Mouse (Mus musculus) urinary bladder, postnatal 0 days (tissue): ENCODE data around the gene Trim80. TPM values are rescaled to one million over a fixed set of nuclear protein-coding genes. Genes with fewer than 3 reads are reported as not detected.

Experiments
- microRNA-seq: library from miRNA; unstranded; fragments of <30 nt; microRNA quantifications from one replicate; pipeline ENCODE4, GENCODE M21; 2016
- polyA plus RNA-seq: library from polyadenylated mRNA; unstranded; fragments of >200 nt; fragmentation: Nextera tagmentation; extraction: Ambion mirVana; gene quantifications from 2 replicates; pipeline ENCODE4 v1.2.1, GENCODE M21; 2015

Trim80 gene
- not detected in 2 replicates for polyA plus RNA-seq

GRCm38 (mm10) chr11:115439906-115440595, at the start of gene Trim80:
TSS of gene Trim80 (plus strand) at chr11:115440545.

GRCm38 (mm10) chr11:115403338-115404124, 36.8 kb upstream of the Trim80 start, which contains the start of gene Mrpl58:
TSS of gene Mrpl58 (plus strand) at chr11:115403752.

GRCm38 (mm10) chr11:115419531-115420237, 20.7 kb upstream of the Trim80 start, which contains the start of the genes Atp5h and Kctd2:
TSS of gene Atp5h (minus strand) at chr11:115419962.
TSS of gene Kctd2 (plus strand) at chr11:115420128.

GRCm38 (mm10) chr11:115462243-115462891, 22.0 kb downstream of the Trim80 start, which contains the start of gene Slc16a5:
TSS of gene Slc16a5 (plus strand) at chr11:115462474.

GRCm38 (mm10) chr11:115475025-115475757, 34.8 kb downstream of the Trim80 start, which contains the start of gene Armc7:
TSS of gene Armc7 (plus strand) at chr11:115475667.

GRCm38 (mm10) chr11:115491356-115492083, 51.2 kb downstream of the Trim80 start, which contains the start of gene Nt5c:
TSS of gene Nt5c (minus strand) at chr11:115491862.

Small RNA genes lying within 50 kb of the gene (microRNA-seq; reads per million reads assigned to microRNA genes)
- 1.2 reads per million for gene Mir3968

Other genes with a start within 250 kb of the Trim80 start
- gene Grin2c, start 173.3 kb upstream of the Trim80 start, polyA plus RNA-seq: 0.16 and 0.17 TPM in 2 replicates
- gene Fdxr, start 163.5 kb upstream of the Trim80 start, polyA plus RNA-seq: 5.7 and 6.2 TPM in 2 replicates
- gene Fads6, start 142.9 kb upstream of the Trim80 start, polyA plus RNA-seq: 0.26 and 0.30 TPM in 2 replicates
- not detected in 2 replicates for gene Otop2, start 133.4 kb upstream of the Trim80 start, polyA plus RNA-seq
- gene Ush1g, start 118.5 kb upstream of the Trim80 start, polyA plus RNA-seq: not detected in 2 replicates
- gene Otop3, start 105.8 kb upstream of the Trim80 start, polyA plus RNA-seq: not detected in 2 replicates
- 11.1 and 12.8 TPM in 2 replicates for gene Hid1, start 72.8 kb upstream of the Trim80 start, polyA plus RNA-seq
- gene Cdr2l, start 58.6 kb upstream of the Trim80 start, polyA plus RNA-seq: 7.2 and 7.3 TPM in 2 replicates
- gene Mrpl58, start 36.8 kb upstream of the Trim80 start, polyA plus RNA-seq: 131 and 132 TPM in 2 replicates
- gene Atp5h, start 20.6 kb upstream of the Trim80 start, polyA plus RNA-seq: 784 and 794 TPM in 2 replicates
- gene Kctd2, start 20.4 kb upstream of the Trim80 start, polyA plus RNA-seq: 11.1 and 11.3 TPM in 2 replicates
- 0.22 and 0.33 TPM in 2 replicates for gene Slc16a5, start 21.9 kb downstream of the Trim80 start, polyA plus RNA-seq
- 4.4 and 5.6 TPM in 2 replicates for gene Armc7, start 35.1 kb downstream of the Trim80 start, polyA plus RNA-seq
- gene Nt5c, start 51.3 kb downstream of the Trim80 start, polyA plus RNA-seq: 85.1 and 95.3 TPM in 2 replicates
- gene Jpt1, start 73.8 kb downstream of the Trim80 start, polyA plus RNA-seq: 154 and 157 TPM in 2 replicates
- gene Sumo2, start 95.7 kb downstream of the Trim80 start, polyA plus RNA-seq: 464 and 528 TPM in 2 replicates
- gene Nup85, start 123.9 kb downstream of the Trim80 start, polyA plus RNA-seq: 56.7 and 60.6 TPM in 2 replicates
- 47.1 and 54.7 TPM in 2 replicates for gene Mrps7, start 163.4 kb downstream of the Trim80 start, polyA plus RNA-seq
- gene Gga3, start 163.5 kb downstream of the Trim80 start, polyA plus RNA-seq: 8.4 TPM in 2 replicates
- 39.6 and 43.5 TPM in 2 replicates for gene Mif4gd, start 172.4 kb downstream of the Trim80 start, polyA plus RNA-seq
- 11.5 and 13.6 TPM in 2 replicates for gene Slc25a19, start 187.8 kb downstream of the Trim80 start, polyA plus RNA-seq